Mouse (Mus musculus) CD4-positive naive resting alpha-beta T cell, adult 57 days (primary cell): ENCODE results near the gene Ddt. TPM values are rescaled to one million over a fixed set of nuclear protein-coding genes. Genes with fewer than 3 reads are reported as not detected.

Experiments
- total RNA-seq: library from RNA; stranded (reverse); gene quantifications from one replicate; pipeline ENCODE4 v1.2.4, GENCODE M21; 2023

Ddt gene
- total RNA-seq: 23.0 TPM

GRCm38 (mm10) chr10:75772795-75773664, at the start of gene Ddt:
Gene Ddt (minus strand): TSS chr10:75773414.

GRCm38 (mm10) chr10:75822443-75822842, 49.2 kb upstream of the Ddt start, which contains the start of gene Gstt4:
Gene Gstt4 (minus strand): TSS chr10:75822543.

GRCm38 (mm10) chr10:75798176-75798696, 25.0 kb upstream of the Ddt start, which contains the start of gene Gstt1:
Gene Gstt1 (minus strand): TSS chr10:75798584.

DNA sequence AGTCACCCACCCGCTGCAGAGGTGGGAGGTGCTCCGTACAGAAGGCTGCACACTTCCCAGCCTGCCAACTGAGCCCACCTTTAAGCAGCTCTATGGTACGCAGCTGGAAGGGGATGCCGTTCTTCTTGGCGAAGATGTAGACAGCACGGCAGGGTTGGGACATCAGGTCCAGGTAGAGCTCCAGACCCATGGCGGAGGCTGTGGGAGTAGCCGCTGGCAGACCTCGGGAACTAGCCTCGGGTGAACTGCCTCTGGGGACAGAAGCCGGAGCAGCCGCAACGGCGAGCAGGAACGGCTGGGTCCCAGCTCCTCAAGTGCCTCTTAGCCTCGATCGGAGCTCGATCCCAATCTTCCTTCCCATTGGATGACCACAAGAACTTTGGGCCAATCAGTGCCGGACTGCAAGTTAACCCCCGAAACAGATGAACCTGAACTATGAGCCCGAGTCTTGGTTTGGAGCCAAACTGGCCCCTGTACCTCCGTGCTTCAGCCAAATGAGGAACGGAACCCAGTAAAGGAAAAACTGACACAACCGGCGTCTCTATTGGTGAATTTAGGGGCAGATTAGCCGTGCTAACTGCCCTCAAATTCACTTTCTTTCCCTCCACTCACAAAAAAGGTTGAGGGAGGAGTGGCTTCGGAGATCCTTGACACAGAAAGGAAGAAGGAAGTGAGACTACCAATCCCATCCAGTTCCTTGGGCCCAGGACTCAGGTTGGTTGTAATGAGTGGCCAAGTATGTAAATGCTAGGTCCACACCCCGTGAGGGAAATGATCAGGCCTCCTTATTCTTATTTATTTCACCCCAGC, 7.8 kb upstream of the Ddt start, which contains the start of the genes Gm20441 and Gstt3:
Gm20441 (minus strand) TSS at position 186 of the 810 bp plus-strand sequence.
Gstt3 (minus strand) TSS at position 646 of the 810 bp plus-strand sequence.

GRCm38 (mm10) chr10:75763682-75764518, 9.3 kb downstream of the Ddt start, which contains the start of gene Cabin1:
Gene Cabin1 (minus strand): TSS chr10:75764341.

Other genes with a start within 250 kb of the Ddt start
- 6.7 TPM for gene Lrrc75b, start 213.1 kb downstream of the Ddt start, total RNA-seq
- gene Ggt1, start 211.8 kb downstream of the Ddt start, total RNA-seq: 19.3 TPM
- 30.5 TPM for gene Ggt5, start 184.1 kb downstream of the Ddt start, total RNA-seq
- 4.7 TPM for gene Susd2, start 129.4 kb downstream of the Ddt start, total RNA-seq
- gene Cabin1, start 9.1 kb downstream of the Ddt start, total RNA-seq: 110 TPM
- gene Gm20441, start 7.5 kb upstream of the Ddt start, total RNA-seq: not detected
- 2.9 TPM for gene Gstt3, start 8.0 kb upstream of the Ddt start, total RNA-seq
- gene Gstt1, start 25.2 kb upstream of the Ddt start, total RNA-seq: 1.8 TPM
- not detected for gene Gstt4, start 49.1 kb upstream of the Ddt start, total RNA-seq
- 14.0 TPM for gene Gstt2, start 64.0 kb upstream of the Ddt start, total RNA-seq
- 269 TPM for gene Mif, start 86.8 kb upstream of the Ddt start, total RNA-seq
- 4.7 TPM for gene Derl3, start 120.0 kb upstream of the Ddt start, total RNA-seq
- gene Smarcb1, start 148.2 kb upstream of the Ddt start, total RNA-seq: 50.6 TPM
- gene Chchd10, start 159.7 kb upstream of the Ddt start, total RNA-seq: 28.0 TPM
- 1.9 TPM for gene Mmp11, start 163.1 kb upstream of the Ddt start, total RNA-seq
- gene Gm867, start 167.3 kb upstream of the Ddt start, total RNA-seq: not detected
- 3.4 TPM for gene Vpreb3, start 169.6 kb upstream of the Ddt start, total RNA-seq
- 1.2 TPM for gene Gm5134, start 181.1 kb upstream of the Ddt start, total RNA-seq